Mouse (Mus musculus): ENCODE results near the gene Gm21987.

DNA sequence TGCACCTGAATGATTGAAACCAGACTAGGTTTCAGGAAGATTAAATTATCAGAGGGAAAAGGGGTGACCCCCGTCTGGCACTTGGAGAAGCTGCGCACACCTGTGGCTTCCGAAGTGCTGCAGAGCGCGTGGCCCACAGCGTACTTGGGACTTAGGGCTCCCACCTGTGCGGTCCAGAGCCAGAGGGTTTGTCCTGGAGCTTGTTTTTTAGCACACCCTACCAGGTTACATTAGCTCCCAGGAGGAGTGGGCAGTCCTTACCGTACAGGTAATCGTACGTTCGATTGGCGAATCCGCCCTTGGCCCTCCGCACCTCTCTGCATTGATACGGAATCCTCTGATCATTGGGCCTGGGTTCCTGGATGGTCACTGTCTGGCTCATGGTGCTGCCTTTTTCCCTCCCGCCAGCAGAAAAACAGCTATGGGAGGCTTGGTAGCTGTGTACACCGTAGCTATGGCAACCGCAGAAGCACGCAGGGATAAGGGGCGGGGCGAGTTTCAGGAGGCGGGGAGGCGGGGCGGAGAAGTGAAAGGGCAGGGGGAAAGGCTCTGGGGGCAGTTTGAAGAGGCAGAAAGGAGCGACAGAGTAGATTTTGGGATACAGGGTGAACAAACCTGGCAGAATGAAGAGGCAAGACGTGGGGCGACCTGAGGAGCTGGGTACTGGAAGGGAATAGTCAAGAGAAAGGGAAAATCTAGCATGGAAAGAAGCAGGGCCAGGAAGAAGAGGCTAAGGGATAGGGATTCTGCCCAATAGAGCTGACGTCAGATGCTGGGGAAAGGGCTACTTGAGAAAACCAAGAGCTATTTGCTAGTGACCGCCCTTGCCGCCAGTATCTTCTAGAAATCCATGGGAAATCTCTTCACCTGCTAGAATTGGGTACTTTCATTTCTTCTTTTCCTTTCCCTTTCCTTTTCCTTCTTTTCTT, 5.2 kb upstream of the Gm21987 start, which contains the start of gene Maats1:
- TF ChIP-seq CTCF (IDR thresholded peaks at IDR 0.05 in 2 of 3, conservative IDR thresholded peaks at IDR 0.05 in 1 of 3; ENCODE audit: control insufficient read depth in 1 of 3, insufficient read depth in 1 of 3, low read depth in 2 of 3, low read length in 3 of 3, poor library complexity in 1 of 3, severe bottlenecking in 1 of 3) (no peak), POLR2A (IDR thresholded peaks at IDR 0.05; ENCODE audit: control insufficient read depth in 1 of 2, insufficient read depth in 1 of 2, low read depth in 1 of 2, low read length in 2 of 2, poor library complexity in 1 of 2) (no peak), USF2 (IDR thresholded peaks at IDR 0.05; ENCODE audit: borderline replicate concordance in 1 of 2, insufficient read depth in 1 of 2, low read depth in 1 of 2, low read length in 2 of 2) (no peak), ELF1 (IDR thresholded peaks at IDR 0.05; ENCODE audit: low read depth, low read length) (no peak), HCFC1 (IDR thresholded peaks at IDR 0.05; ENCODE audit: low read depth, low read length) (no peak), MAX (IDR thresholded peaks at IDR 0.05; ENCODE audit: low read length) (no peak), EP300 (IDR thresholded peaks at IDR 0.05; ENCODE audit: low read depth in 1 of 2, low read length in 2 of 2) (no peak), MXI1 (IDR thresholded peaks at IDR 0.05; ENCODE audit: low read depth, low read length) (no peak), SMC3 (IDR thresholded peaks at IDR 0.05; ENCODE audit: low read depth, low read length) (no peak)

All from MEL (cell line).